Mouse (Mus musculus) monocyte, adult 5-6 weeks (primary cell): ENCODE results near the gene Ifnl3. TPM values are rescaled to one million over a fixed set of nuclear protein-coding genes. Genes with fewer than 3 reads are reported as not detected.

ENCODE experiments used
- ATAC-seq: fragments of 153-309, 156-312 bp; replicated peaks from 2 replicates; pipeline ENCODE4 v1.8.0; 2017; ENCODE audit warnings: mild to moderate bottlenecking; ENCODE audit not compliant: low TSS enrichment, insufficient number of reproducible peaks, severe bottlenecking, poor library complexity, low FRiP score
- total RNA-seq: library from RNA; stranded (forward); fragments of 200-1000, 200-491, 200-594 nt; gene quantifications from 3 replicates; pipeline ENCODE4 v1.2.3, GENCODE M21; 2017

Gene Ifnl3
- total RNA-seq, 1 experiment from 2014 or later = not detected

DNA sequence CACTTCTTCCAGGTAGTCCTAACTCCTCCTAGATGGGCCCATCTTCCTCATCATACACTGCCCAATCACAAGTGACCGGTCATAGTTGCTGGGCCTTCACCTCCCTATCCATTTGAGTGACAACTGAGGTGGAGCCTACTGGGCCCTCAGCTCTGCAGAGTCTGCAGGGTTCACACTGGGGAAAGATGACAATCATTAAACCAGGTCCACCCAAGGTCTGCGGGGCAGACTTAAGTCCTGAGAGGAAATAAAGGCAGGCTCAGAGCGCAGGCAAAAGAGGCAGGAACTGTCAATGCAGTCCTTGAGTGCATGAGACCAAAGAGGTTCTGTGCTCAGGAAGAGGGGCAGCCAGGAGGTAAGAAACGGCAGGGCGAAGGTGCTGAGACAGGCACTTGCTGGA lies 50.1 kb downstream of the Ifnl3 start:
- ATAC-seq = no peak

DNA sequence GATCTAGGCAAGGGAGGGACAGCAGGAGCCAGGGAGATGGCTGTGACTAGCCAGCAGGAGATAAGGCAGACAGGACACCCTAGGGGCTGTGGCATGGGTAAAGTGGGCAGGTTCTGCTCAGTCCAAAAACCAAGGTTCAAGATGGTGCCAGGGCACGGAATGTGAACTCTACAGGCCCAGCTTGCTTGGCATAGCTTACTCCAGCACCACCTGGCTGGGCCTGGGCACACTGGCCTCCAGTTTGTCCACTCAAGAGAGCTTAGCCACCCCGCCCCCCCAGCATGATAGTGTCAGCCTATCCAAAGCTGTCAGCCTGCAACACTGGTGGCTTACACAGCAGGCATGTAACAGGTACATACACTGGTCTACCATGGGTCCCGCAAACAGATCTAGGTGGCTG lies 50.6 kb downstream of the Ifnl3 start:
- no peak for ATAC-seq

Other genes with a start within 250 kb of the Ifnl3 start
- 6.0 to 10.2 TPM (median 7.5 TPM) in 3 replicates for gene Eid2b, start 245.1 kb upstream of the Ifnl3 start, total RNA-seq
- not detected in 3 replicates for gene Selenov, start 231.7 kb upstream of the Ifnl3 start, total RNA-seq
- gene Dll3, start 220.6 kb upstream of the Ifnl3 start, total RNA-seq = not detected in 3 replicates
- gene Timm50, start 210.8 kb upstream of the Ifnl3 start, total RNA-seq = 12.4 to 37.0 TPM (median 19.8 TPM) in 3 replicates
- 118 to 138 TPM (median 122 TPM) in 3 replicates for gene Supt5, start 184.1 kb upstream of the Ifnl3 start, total RNA-seq
- gene Rps16, start 172.2 kb upstream of the Ifnl3 start, total RNA-seq = 691 to 731 TPM (median 723 TPM) in 3 replicates
- gene Plekhg2, start 150.2 kb upstream of the Ifnl3 start, total RNA-seq = 8.4 to 13.1 TPM (median 12.7 TPM) in 3 replicates
- 140 to 403 TPM (median 154 TPM) in 3 replicates for gene Zfp36, start 142.6 kb upstream of the Ifnl3 start, total RNA-seq
- gene Med29, start 130.1 kb upstream of the Ifnl3 start, total RNA-seq = 6.9 to 12.3 TPM (median 12.0 TPM) in 3 replicates
- 162 to 264 TPM (median 189 TPM) in 3 replicates for gene Paf1, start 129.9 kb upstream of the Ifnl3 start, total RNA-seq
- gene Gmfg, start 85.4 kb upstream of the Ifnl3 start, total RNA-seq = 496 to 674 TPM (median 637 TPM) in 3 replicates
- 0.78 to 1.3 TPM in 2 of 3 replicates, not detected in the other for gene Lrfn1, start 70.9 kb upstream of the Ifnl3 start, total RNA-seq
- gene Ifnl2, start 12.4 kb upstream of the Ifnl3 start, total RNA-seq = not detected in 3 replicates
- gene Sycn, start 18.0 kb downstream of the Ifnl3 start, total RNA-seq = not detected in 3 replicates
- not detected in 3 replicates for gene Nccrp1, start 24.4 kb downstream of the Ifnl3 start, total RNA-seq
- gene Samd4b, start 75.3 kb downstream of the Ifnl3 start, total RNA-seq = 7.1 to 11.4 TPM (median 10.1 TPM) in 3 replicates
- 3.8 to 7.5 TPM (median 4.7 TPM) in 3 replicates for gene Pak4, start 75.3 kb downstream of the Ifnl3 start, total RNA-seq
- gene Acp7, start 108.5 kb downstream of the Ifnl3 start, total RNA-seq = not detected in 3 replicates
- 0.64 to 1.3 TPM (median 0.87 TPM) in 3 replicates for gene Fbxo27, start 170.0 kb downstream of the Ifnl3 start, total RNA-seq
- 4.9 TPM in 1 of 3 replicates, not detected in the others for gene Fbxo17, start 194.0 kb downstream of the Ifnl3 start, total RNA-seq
- 31.4 to 44.6 TPM (median 33.7 TPM) in 3 replicates for gene Mrps12, start 219.0 kb downstream of the Ifnl3 start, total RNA-seq
- 2.7 to 8.8 TPM (median 3.8 TPM) in 3 replicates for gene Sars2, start 219.2 kb downstream of the Ifnl3 start, total RNA-seq
- not detected in 3 replicates for gene Ccer2, start 233.3 kb downstream of the Ifnl3 start, total RNA-seq
- gene Sirt2, start 243.9 kb downstream of the Ifnl3 start, total RNA-seq = 32.9 to 55.7 TPM (median 54.2 TPM) in 3 replicates
- gene Nfkbib, start 244.7 kb downstream of the Ifnl3 start, total RNA-seq = 25.0 to 46.0 TPM (median 30.1 TPM) in 3 replicates